ENCODE assay signal across 8 mouse cellular contexts in genomic region chr13:3538223-3538968, GRCm38 (mm10). TPM values are rescaled to one million over a fixed set of nuclear protein-coding genes. Genes with fewer than 3 reads are reported as not detected.
DNase-seq lines count a peak whose midpoint lies in the region; ATAC-seq and TF ChIP-seq lines count a peak whose summit lies in the region.

No protein-coding gene starts in this region.

- no peaks in the 10 kb centered on the region for H3K36me3 ChIP-seq in hindbrain, embryonic 15.5 days

- peak; percentile 15 for ATAC-seq in activated CD4-positive, CD25-positive, alpha-beta regulatory T cell, adult 4 months
- peak; percentile 54 for ATAC-seq in hindbrain, embryonic 15.5 days (ENCODE audit: low FRiP score, low read depth)

- peak; percentile 31 to 56 for DNase-seq in cerebellum, postnatal 4 days (ENCODE audit: low spot score in 2 of 2)
- DNase-seq in gastrocnemius, adult 18-20 months (ENCODE audit: low spot score): peak; percentile 73
- peak; percentile 59 to 64 for DNase-seq in left cerebral cortex, adult 2 months (ENCODE audit: extremely low spot score in 1 of 2, low spot score in 2 of 2)
- DNase-seq in lung, postnatal 4 days: peak; percentile 84 to 90
- peak; percentile 41 for DNase-seq in retina, postnatal 7 days (ENCODE audit: low read depth, low spot score)
- peak; percentile 73 to 76 for DNase-seq in urinary bladder, postnatal 4 days (ENCODE audit: low spot score in 2 of 2)

- peak overlapping the region; percentile 98 for H3K27ac ChIP-seq in hindbrain, embryonic 15.5 days (replicated peaks)
- peak overlapping the region; percentile 95 for H3K27ac ChIP-seq in left cerebral cortex, adult 2 months

- under 1% methylated on average over 58 of the region's 59 CpGs for WGBS in hindbrain, embryonic 15.5 days

- no peak for TF ChIP-seq CTCF in left cerebral cortex, adult 2 months (IDR thresholded peaks at IDR 0.05)

- no peaks in the 10 kb centered on the region for H3K9me3 ChIP-seq in hindbrain, embryonic 15.5 days

- peak overlapping the region; percentile 99 for H3K9ac ChIP-seq in hindbrain, embryonic 15.5 days

- no peaks in the 10 kb centered on the region for H3K27me3 ChIP-seq in hindbrain, embryonic 15.5 days

- H3K4me1 ChIP-seq in hindbrain, embryonic 15.5 days (replicated peaks): peaks cover 43% of the 10 kb centered on the region

- peak overlapping the region; percentile 75 for H3K4me3 ChIP-seq in hindbrain, embryonic 15.5 days
- H3K4me3 ChIP-seq in left cerebral cortex, adult 2 months: peak overlapping the region; percentile 92

- intact Hi-C loops in left cerebral cortex, adult 2 months (cut with DNase I): loop anchor here (2.0 to 5.0 kb wide), 3 partner anchors 61 to 131 kb away; partner anchors contain the start of gene Fam208b

- H3K4me2 ChIP-seq in hindbrain, embryonic 15.5 days: peak overlapping the region; percentile 70

RNA-seq across cellular contexts. Expression of gene Gdi2, which starts 0.5 kb away (rescaled TPM):
- 100 to 1,000 TPM; 949 to 962 TPM for polyA plus RNA-seq in activated CD4-positive, CD25-positive, alpha-beta regulatory T cell, adult 4 months (2017; shearing (Covaris generic))
- total RNA-seq in gastrocnemius, adult 18-20 months (2021): 100 to 1,000 TPM; 137 to 141 TPM
- 398 and 401 TPM in 2 replicates for polyA plus RNA-seq in hindbrain, embryonic 15.5 days (2015; fragmentation: Nextera tagmentation; extraction: Ambion mirVana)
- total RNA-seq in left cerebral cortex, adult 2 months (2021): 100 to 1,000 TPM; 269 to 312 TPM

Comparison
In these comparisons a context has a peak if more than half of its experiments do, and no peak if none do; other contexts are left out.
1. Peak in every context shown above with its lines: DNase-seq, ATAC-seq, H3K4me3 ChIP-seq and H3K27ac ChIP-seq.